Mouse (Mus musculus) CH12.LX (cell line): ENCODE measurements around the gene Hist2h2ac.

Experiments used
- CHD1 ChIP-seq: IDR thresholded peaks from 2 replicates; pipeline ENCODE4 v1.6.1; 2012; ENCODE audit warnings: low read depth, low read length, improper control_type of control experiment, inconsistent platforms
- CTCF ChIP-seq, 2 experiments: IDR thresholded peaks in 1 of 2; conservative IDR thresholded peaks in 1 of 2; 2 replicates each; pipeline ENCODE4 v1.5.1; 2011 to 2012; ENCODE audit warnings: low read depth in 2 of 2, low read length in 2 of 2, improper control_type of control experiment in 1 of 2, inconsistent platforms in 1 of 2, mild to moderate bottlenecking in 1 of 2, moderate library complexity in 1 of 2
- EP300 ChIP-seq: IDR thresholded peaks from 2 replicates; pipeline ENCODE4 v1.6.1; 2011; ENCODE audit warnings: low read length, improper control_type of control experiment
- ETS1 ChIP-seq: conservative IDR thresholded peaks from 2 replicates; pipeline ENCODE4 v1.6.1; 2012; ENCODE audit warnings: low read depth, mild to moderate bottlenecking, inconsistent platforms, low read length, improper control_type of control experiment, moderate library complexity
- HCFC1 ChIP-seq: IDR thresholded peaks from 2 replicates; pipeline ENCODE4 v1.6.1; 2012; ENCODE audit warnings: low read depth, mild to moderate bottlenecking, inconsistent platforms, low read length, improper control_type of control experiment
- POLR2A ChIP-seq: IDR thresholded peaks from 2 replicates; pipeline ENCODE4 v1.6.1; 2011; ENCODE audit warnings: low read depth, mild to moderate bottlenecking, improper control_type of control experiment, low read length
- UBTF ChIP-seq: IDR thresholded peaks from 2 replicates; pipeline ENCODE4 v1.6.1; 2012; ENCODE audit warnings: low read depth, mild to moderate bottlenecking, inconsistent platforms, low read length, improper control_type of control experiment, moderate library complexity
- USF1 ChIP-seq: IDR thresholded peaks from 2 replicates; pipeline ENCODE4 v1.6.1; 2014; ENCODE audit warnings: low read depth, mild to moderate bottlenecking, inconsistent platforms, low read length, improper control_type of control experiment

- TF ChIP-seq HCFC1 (no peak), POLR2A (no peak), CTCF (conservative IDR thresholded peaks at IDR 0.05 in 1 of 2, IDR thresholded peaks at IDR 0.05 in 1 of 2; ENCODE audit: low read depth in 2 of 2, low read length in 2 of 2) (no peak), UBTF (no peak), USF1 (no peak), CHD1 (no peak), EP300 (no peak), ETS1 (no peak)
These were observed 27.7 kb upstream of the Hist2h2ac start for GRCm38 (mm10) chr3:96248141-96249033.
